Mouse (Mus musculus) heart, adult 2 months (tissue): ENCODE results near the gene Ckm. TPM values are rescaled to one million over a fixed set of nuclear protein-coding genes. Genes with fewer than 3 reads are reported as not detected.

Experiments used
- DNase-seq, 2 experiments: peaks; one replicate each; pipeline ENCODE4 v3.0.0; 2021
- H3K27ac ChIP-seq: fragments of 200-600 bp; 2 replicates; pipeline ENCODE4 v1.8.1; 2022
- H3K27me3 ChIP-seq: fragments of 200-500 bp; 2 replicates; pipeline ENCODE4 v1.6.1; 2012; ENCODE audit warnings: mild to moderate bottlenecking, low read length, inconsistent platforms, mixed read lengths; ENCODE audit not compliant: control insufficient read depth, insufficient read depth
- H3K36me3 ChIP-seq: fragments of 200-500 bp; 2 replicates; pipeline ENCODE4 v1.6.1; 2012; ENCODE audit warnings: low read length, inconsistent platforms; ENCODE audit not compliant: control insufficient read depth, insufficient read depth
- H3K4me1 ChIP-seq: fragments of 200-500 bp; 2 replicates; pipeline ENCODE4 v1.6.1; 2011; ENCODE audit warnings: low read length; ENCODE audit not compliant: control insufficient read depth, insufficient read depth
- H3K4me3 ChIP-seq: fragments of 200-600 bp; 2 replicates; pipeline ENCODE4 v1.8.1; 2022
- H3K79me2 ChIP-seq: fragments of 200-500 bp; replicated peaks from 2 replicates; pipeline ENCODE4 v1.6.1; 2012; ENCODE audit warnings: mild to moderate bottlenecking, inconsistent platforms, low read length, moderate library complexity, mixed read lengths; ENCODE audit not compliant: control insufficient read depth, insufficient read depth
- H3K9ac ChIP-seq: fragments of 200-500 bp; 2 replicates; pipeline ENCODE4 v1.6.1; 2012; ENCODE audit warnings: low read depth, mild to moderate bottlenecking, control low read depth, inconsistent platforms, low read length, mixed read lengths
- CTCF ChIP-seq: fragments of 200-600 bp; IDR thresholded peaks from 2 replicates; pipeline ENCODE4 v1.8.1; 2022; ENCODE audit warnings: antibody characterized with exemption, mild to moderate bottlenecking, moderate library complexity
- EP300 ChIP-seq: fragments of 200-500 bp; IDR thresholded peaks from 2 replicates; pipeline ENCODE4 v1.6.1; 2011; ENCODE audit warnings: low read depth, low read length, control low read depth; ENCODE audit not compliant: insufficient read depth
- POLR2A ChIP-seq: fragments of 200-500 bp; IDR thresholded peaks from 2 replicates; pipeline ENCODE4 v1.6.1; 2011; ENCODE audit warnings: mild to moderate bottlenecking, low read depth, low read length, control low read depth; ENCODE audit not compliant: insufficient read depth
- WGBS: fragments of 180-500 bp; shearing (Covaris S2); methylation state at CpG from one replicate; pipeline ENCODE4 v1.1.7; 2018; 5-methylcytosine and 5-hydroxymethylcytosine counted together
- intact Hi-C: fragments of 180-260 bp; cut with DNase I; formaldehyde crosslinking; loops from one replicate; pipeline ENCODE4 v1.15.1; 2025
- polyA plus RNA-seq: library from polyadenylated mRNA; depleted of rRNA; stranded (reverse); fragments of >200 nt; gene quantifications from 2 replicates; pipeline ENCODE4 v1.2.3, GENCODE M21; 2012
- total RNA-seq, 2 experiments: library from RNA; stranded (reverse); gene quantifications; 2 replicates each; pipeline ENCODE4 v1.2.3; 2021

The Ckm gene
- total and polyA plus RNA-seq, 3 experiments: 3,482 to 7,008 (median 3,985) TPM

- DNase-seq: peak; percentile 48 to 50
- intact Hi-C loops: loop anchor here (5.0 kb wide), 1 partner anchor 303 kb away; no protein-coding TSS in a partner anchor
- H3K9ac ChIP-seq: no peak overlapping the region
Measured at GRCm38 (mm10) chr7:19399496-19400280, 4.9 kb upstream of the Ckm start.

GRCm38 (mm10) chr7:19400946-19401345 is 3.6 kb upstream of the Ckm start:
- H3K9ac ChIP-seq: no peak overlapping the region
- H3K4me3 ChIP-seq: no peak overlapping the region
- no peak for DNase-seq
- H3K27me3 ChIP-seq: peaks cover 7% of the 10 kb centered on the region
- intact Hi-C loops: loop anchor here (5.0 kb wide), 1 partner anchor 301 kb away; no protein-coding TSS in a partner anchor
- H3K27ac ChIP-seq: no peak overlapping the region
- no peak for TF ChIP-seq POLR2A
- peak; percentile 43 for TF ChIP-seq CTCF
- H3K4me1 ChIP-seq: no peaks in the 10 kb centered on the region; the same call in 1 of the 2 replicates
- 79% methylated on average over 4 of the region's 4 CpGs for WGBS
- H3K36me3 ChIP-seq: no peaks in the 10 kb centered on the region
- H3K79me2 ChIP-seq: no peaks in the 10 kb centered on the region

More at GRCm38 (mm10) chr7:19399496-19400280, 4.9 kb upstream of the Ckm start:
- no peak overlapping the region for H3K27ac ChIP-seq
- H3K4me3 ChIP-seq: no peak overlapping the region
- H3K27me3 ChIP-seq: peaks cover 7% of the 10 kb centered on the region
- 5% methylated on average over 27 of the region's 27 CpGs for WGBS
- no peaks in the 10 kb centered on the region for H3K79me2 ChIP-seq
- no peaks in the 10 kb centered on the region for H3K36me3 ChIP-seq
- TF ChIP-seq EP300 (no peak), CTCF (no peak), POLR2A (no peak)
- no peaks in the 10 kb centered on the region; the same call in 1 of the 2 replicates for H3K4me1 ChIP-seq

- H3K79me2 ChIP-seq: no peaks in the 10 kb centered on the region
- DNase-seq: no peak
- H3K9ac ChIP-seq: no peak overlapping the region
- 82% methylated on average over 9 of the region's 9 CpGs for WGBS
- no peaks in the 10 kb centered on the region; the same call in 1 of the 2 replicates for H3K4me1 ChIP-seq
- no peaks in the 10 kb centered on the region for H3K36me3 ChIP-seq
- H3K27me3 ChIP-seq: peaks cover 7% of the 10 kb centered on the region
- no peak for TF ChIP-seq POLR2A
- intact Hi-C loops: loop anchor here (5.0 kb wide), 1 partner anchor 300 kb away; no protein-coding TSS in a partner anchor
- H3K27ac ChIP-seq: no peak overlapping the region
- no peak overlapping the region for H3K4me3 ChIP-seq
Measured at GRCm38 (mm10) chr7:19402535-19403112, 2.0 kb upstream of the Ckm start.

- Histone ChIP-seq H3K27me3 (peaks cover 7% of the 10 kb centered on the region), H3K36me3 (no peaks in the 10 kb centered on the region), H3K27ac (no peak within 1 kb of the TSS), H3K4me3 (peak within 1 kb of the TSS; percentile 53), H3K79me2 (no peaks in the 10 kb centered on the region), H3K4me1 (no peaks in the 10 kb centered on the region; the same call in 1 of the 2 replicates), H3K9ac (peak within 1 kb of the TSS; percentile 56)
- TF ChIP-seq POLR2A: no peak
- TF ChIP-seq EP300: no peak
- TF ChIP-seq CTCF: no peak
- intact Hi-C loops: loop anchor here (5.0 kb wide), 1 partner anchor 298 kb away; no protein-coding TSS in a partner anchor
- peak; percentile 61 to 71 for DNase-seq
- 1% methylated on average over 61 of the region's 62 CpGs for WGBS
Measured at GRCm38 (mm10) chr7:19403731-19404296, 762 bp upstream of the Ckm start, which contains the start of gene Klc3. Gene Klc3, minus strand, starts transcription at chr7:19404104.

GRCm38 (mm10) chr7:19405417-19405816 is 841 bp downstream of the Ckm start:
- Histone ChIP-seq H3K4me3 (no peak overlapping the region), H3K79me2 (no peaks in the 10 kb centered on the region), H3K4me1 (peaks cover 2% of the 10 kb centered on the region), H3K27me3 (peaks cover 7% of the 10 kb centered on the region), H3K36me3 (no peaks in the 10 kb centered on the region), H3K27ac (no peak overlapping the region), H3K9ac (no peak overlapping the region)
- TF ChIP-seq CTCF: peak; percentile 99
- TF ChIP-seq POLR2A: no peak
- TF ChIP-seq EP300: peak; percentile 81; the same call in 1 of the 2 replicates
- DNase-seq: peak; percentile 78 to 91
- WGBS: 4% methylated on average over 19 of the region's 19 CpGs
- intact Hi-C loops: loop anchor here (1.0 kb wide), 1 partner anchor 214 kb away; no protein-coding TSS in a partner anchor
